Mouse (Mus musculus): Measurements from ENCODE around the gene Me3.
"Not testable (repeated sequence)": the region's sequence is repeated elsewhere in the genome, so short reads cannot be mapped to it uniquely, and the experiment has no call there.

Me3 gene

GRCm38 (mm10) chr7:89730514-89730913, 98.3 kb downstream of the Me3 start:
- no peak for DNase-seq (ENCODE audit: low spot score in 2 of 2)

- DNase-seq (ENCODE audit: low spot score in 2 of 2) = not testable (repeated sequence)
These were observed 98.9 kb downstream of the Me3 start for GRCm38 (mm10) chr7:89731115-89731514.

GRCm38 (mm10) chr7:89748415-89748814, 116.2 kb downstream of the Me3 start:
- DNase-seq (ENCODE audit: low spot score in 2 of 2) = no peak

- DNase-seq (ENCODE audit: low spot score in 2 of 2) = no peak
These were observed 117.0 kb downstream of the Me3 start for GRCm38 (mm10) chr7:89749183-89749582.

- no peak for DNase-seq (ENCODE audit: low spot score in 2 of 2)
These were observed 134.7 kb downstream of the Me3 start for GRCm38 (mm10) chr7:89766678-89767508.

GRCm38 (mm10) chr7:89769106-89769896, 137.1 kb downstream of the Me3 start:
- DNase-seq (ENCODE audit: low spot score in 2 of 2) = no peak

GRCm38 (mm10) chr7:89770021-89770420, 137.8 kb downstream of the Me3 start:
- DNase-seq (ENCODE audit: low spot score in 2 of 2) = no peak

- no peak for DNase-seq (ENCODE audit: low spot score in 2 of 2)
These were observed 140.7 kb downstream of the Me3 start for GRCm38 (mm10) chr7:89772906-89773305.

- DNase-seq (ENCODE audit: low spot score in 2 of 2) = no peak
These were observed 141.2 kb downstream of the Me3 start for GRCm38 (mm10) chr7:89773352-89773921.

- DNase-seq (ENCODE audit: low spot score in 2 of 2) = no peak
These were observed 141.7 kb downstream of the Me3 start for GRCm38 (mm10) chr7:89773926-89774325.

- DNase-seq (ENCODE audit: low spot score in 2 of 2) = no peak
These were observed 143.7 kb downstream of the Me3 start for GRCm38 (mm10) chr7:89775848-89776247.

GRCm38 (mm10) chr7:89781391-89781790, 149.2 kb downstream of the Me3 start:
- DNase-seq (ENCODE audit: low spot score in 2 of 2) = no peak

- DNase-seq (ENCODE audit: low spot score in 2 of 2) = no peak
These were observed 155.5 kb downstream of the Me3 start for GRCm38 (mm10) chr7:89787735-89788134.

GRCm38 (mm10) chr7:89792576-89792975, 160.4 kb downstream of the Me3 start:
- DNase-seq (ENCODE audit: low spot score in 2 of 2) = no peak

GRCm38 (mm10) chr7:89795366-89795765, 163.2 kb downstream of the Me3 start:
- no peak for DNase-seq (ENCODE audit: low spot score in 2 of 2)

- no peak for DNase-seq (ENCODE audit: low spot score in 2 of 2)
These were observed 164.2 kb downstream of the Me3 start for GRCm38 (mm10) chr7:89796351-89796801.

- peak in 1 of 2 experiments; percentile 14 for DNase-seq (ENCODE audit: low spot score in 2 of 2)
These were observed 166.3 kb downstream of the Me3 start for GRCm38 (mm10) chr7:89798358-89799020.

- DNase-seq (ENCODE audit: low spot score in 2 of 2) = no peak
These were observed 170.3 kb downstream of the Me3 start for GRCm38 (mm10) chr7:89802447-89802846.

GRCm38 (mm10) chr7:89803966-89804365, 171.8 kb downstream of the Me3 start:
- no peak for DNase-seq (ENCODE audit: low spot score in 2 of 2)

GRCm38 (mm10) chr7:89809400-89809799, 177.2 kb downstream of the Me3 start:
- no peak for DNase-seq (ENCODE audit: low spot score in 2 of 2)

GRCm38 (mm10) chr7:89828436-89829065, 196.4 kb downstream of the Me3 start:
- DNase-seq (ENCODE audit: low spot score in 2 of 2) = no peak
